Mouse (Mus musculus): ENCODE measurements around the gene Ankmy1.

The Ankmy1 gene

GRCm38 (mm10) chr1:92910925-92911720, 8.4 kb upstream of the Ankmy1 start:
- peak; percentile 75 for DNase-seq

- peak; percentile 90 for DNase-seq
Measured at GRCm38 (mm10) chr1:92910239-92910885, 7.7 kb upstream of the Ankmy1 start, which contains the start of gene Rnpepl1. Rnpepl1 (plus strand) TSS chr1:92910783.

GRCm38 (mm10) chr1:92909068-92909467, 6.4 kb upstream of the Ankmy1 start:
- peak; percentile 56 for DNase-seq

- DNase-seq: no peak
Measured at GRCm38 (mm10) chr1:92908664-92909063, 6.0 kb upstream of the Ankmy1 start.

GRCm38 (mm10) chr1:92907632-92908360, 5.1 kb upstream of the Ankmy1 start:
- no peak for DNase-seq

- peak; percentile 88 for DNase-seq
Measured at GRCm38 (mm10) chr1:92906779-92907631, 4.3 kb upstream of the Ankmy1 start, which contains the start of gene Dusp28. Dusp28 (plus strand) TSS chr1:92906981.

- DNase-seq: no peak
Measured at GRCm38 (mm10) chr1:92905703-92906310, 3.1 kb upstream of the Ankmy1 start.

- no peak for DNase-seq
Measured at GRCm38 (mm10) chr1:92903627-92904026, 921 bp upstream of the Ankmy1 start.

- peak; percentile 83 for DNase-seq
Measured at GRCm38 (mm10) chr1:92895089-92895488, 7.6 kb downstream of the Ankmy1 start.

GRCm38 (mm10) chr1:92893896-92894295, 8.8 kb downstream of the Ankmy1 start:
- DNase-seq: no peak

GRCm38 (mm10) chr1:92892791-92893190, 9.9 kb downstream of the Ankmy1 start:
- no peak for DNase-seq

- no peak for DNase-seq
Measured at GRCm38 (mm10) chr1:92888901-92889655, 13.6 kb downstream of the Ankmy1 start.

GRCm38 (mm10) chr1:92881982-92882381, 20.7 kb downstream of the Ankmy1 start:
- DNase-seq: no peak

- no peak for DNase-seq
Measured at GRCm38 (mm10) chr1:92880101-92880500, 22.6 kb downstream of the Ankmy1 start.

GRCm38 (mm10) chr1:92879266-92879665, 23.4 kb downstream of the Ankmy1 start:
- no peak for DNase-seq

GRCm38 (mm10) chr1:92878066-92878741, 24.5 kb downstream of the Ankmy1 start:
- no peak for DNase-seq

GRCm38 (mm10) chr1:92877431-92877978, 25.2 kb downstream of the Ankmy1 start:
- no peak for DNase-seq

GRCm38 (mm10) chr1:92875360-92876111, 27.2 kb downstream of the Ankmy1 start:
- no peak for DNase-seq

- DNase-seq: no peak
Measured at GRCm38 (mm10) chr1:92874011-92874410, 28.7 kb downstream of the Ankmy1 start.

- DNase-seq: no peak
Measured at GRCm38 (mm10) chr1:92872666-92873065, 30.0 kb downstream of the Ankmy1 start.
